Mouse (Mus musculus): ENCODE measurements around the gene Slc12a7.
"Not testable (repeated sequence)": the region's sequence is repeated elsewhere in the genome, so short reads cannot be mapped to it uniquely, and the experiment has no call there.

Gene Slc12a7
- long read RNA-seq, experiment 1, full-length matches to known transcripts, result 1 of 5 reads
- long read RNA-seq, experiment 1, partial matches to known transcripts, result 1 of 5 reads
- long read RNA-seq, experiment 1, other reads (novel, unspliced or antisense), result 3 of 5 reads
- long read RNA-seq, experiment 2, full-length matches to known transcripts, result 1 of 6 reads
- long read RNA-seq, experiment 2, partial matches to known transcripts, result 3 of 6 reads
- long read RNA-seq, experiment 2, other reads (novel, unspliced or antisense), result 2 of 6 reads

- intact Hi-C loops (cut with DNase I), result no loop called here
Observed at GRCm38 (mm10) chr13:73732742-73733700, at the start of gene Slc12a7. Gene Slc12a7, plus strand, starts transcription at chr13:73733094.

DNA sequence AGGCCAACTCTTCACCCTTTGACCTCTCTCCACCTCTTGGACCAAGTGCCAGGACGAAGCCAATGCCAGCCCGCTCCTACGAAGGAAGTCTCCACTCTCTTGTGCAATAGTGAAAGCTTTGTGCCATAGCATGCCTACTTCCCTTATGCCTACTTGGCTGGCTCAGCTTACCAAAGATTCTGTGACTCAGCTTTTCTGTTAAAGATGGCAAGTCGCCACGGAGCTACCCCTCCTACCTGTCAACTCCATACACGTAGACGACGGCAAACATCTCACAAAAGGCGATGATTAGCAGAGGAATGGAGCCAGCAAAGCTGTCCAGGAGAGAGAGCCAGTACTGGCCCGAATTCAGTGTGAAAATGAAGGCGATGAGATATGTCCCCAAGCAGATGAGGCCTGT, 49.2 kb upstream of the Slc12a7 start:
- intact Hi-C loops (cut with DNase I), result no loop called here

GRCm38 (mm10) chr13:73684412-73684811, 48.5 kb upstream of the Slc12a7 start:
- intact Hi-C loops (cut with DNase I), result no loop called here

DNA sequence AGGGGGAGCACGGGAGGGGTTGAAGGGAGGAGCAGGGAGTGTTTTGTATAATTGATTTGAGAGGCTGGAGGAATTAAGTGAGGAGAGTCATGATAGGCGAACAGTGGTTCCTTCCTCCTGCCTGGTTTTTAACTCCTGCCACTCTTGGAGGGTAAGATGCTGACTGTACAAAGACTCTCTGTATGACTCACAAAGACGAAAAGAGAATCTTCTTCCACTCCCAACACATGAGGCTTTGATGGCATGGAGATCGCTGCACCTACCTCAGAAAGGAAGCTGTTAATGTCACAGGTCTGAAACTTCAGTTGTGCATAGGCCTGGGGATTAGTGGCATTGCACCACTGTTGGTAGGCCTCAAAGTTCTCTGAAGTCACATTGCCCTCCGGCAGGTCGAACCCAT, 47.4 kb upstream of the Slc12a7 start:
- intact Hi-C loops (cut with DNase I), result no loop called here

GRCm38 (mm10) chr13:73687601-73688000, 45.3 kb upstream of the Slc12a7 start:
- intact Hi-C loops (cut with DNase I), result no loop called here

- intact Hi-C loops (cut with DNase I), result no loop called here
Observed at GRCm38 (mm10) chr13:73688934-73689333, 44.0 kb upstream of the Slc12a7 start.

- intact Hi-C loops (cut with DNase I), result loop anchor here (2.0 kb wide), 1 partner anchor 46 kb away; no protein-coding TSS in a partner anchor
Observed at GRCm38 (mm10) chr13:73692249-73692868, 40.5 kb upstream of the Slc12a7 start.

- intact Hi-C loops (cut with DNase I), result loop anchor here (2.0 kb wide), 1 partner anchor 47 kb away; no protein-coding TSS in a partner anchor
Observed at GRCm38 (mm10) chr13:73693333-73693732, 39.6 kb upstream of the Slc12a7 start.

- intact Hi-C loops (cut with DNase I), result loop anchor here (5.0 kb wide), 1 partner anchor 183 kb away; no protein-coding TSS in a partner anchor
Observed at GRCm38 (mm10) chr13:73694972-73695371, 37.9 kb upstream of the Slc12a7 start.

- intact Hi-C loops (cut with DNase I), result loop anchor here (5.0 kb wide), 1 partner anchor 184 kb away; no protein-coding TSS in a partner anchor
Observed at GRCm38 (mm10) chr13:73696529-73696928, 36.4 kb upstream of the Slc12a7 start.

DNA sequence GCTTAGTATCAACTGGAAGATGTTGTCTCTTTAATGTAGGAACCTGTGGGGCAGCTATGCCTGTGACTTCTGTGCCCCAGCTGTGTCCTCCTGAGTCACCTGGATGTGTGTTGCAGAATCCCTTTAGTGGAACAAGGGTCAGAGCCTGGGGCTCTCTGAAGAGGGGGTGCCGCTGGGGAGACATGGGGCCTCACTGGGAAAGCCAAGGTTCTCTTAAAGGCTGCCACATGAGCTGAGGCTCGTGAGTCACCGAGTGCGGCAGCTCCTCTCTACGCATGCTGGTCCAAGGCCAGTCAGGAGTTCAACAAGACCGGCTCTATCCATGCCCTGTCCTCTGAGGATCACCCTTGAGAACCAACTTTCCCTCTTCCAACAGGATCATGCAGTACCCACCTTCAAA, 33.2 kb upstream of the Slc12a7 start:
- intact Hi-C loops (cut with DNase I), result loop anchor here (5.0 kb wide), 1 partner anchor 187 kb away; no protein-coding TSS in a partner anchor

DNA sequence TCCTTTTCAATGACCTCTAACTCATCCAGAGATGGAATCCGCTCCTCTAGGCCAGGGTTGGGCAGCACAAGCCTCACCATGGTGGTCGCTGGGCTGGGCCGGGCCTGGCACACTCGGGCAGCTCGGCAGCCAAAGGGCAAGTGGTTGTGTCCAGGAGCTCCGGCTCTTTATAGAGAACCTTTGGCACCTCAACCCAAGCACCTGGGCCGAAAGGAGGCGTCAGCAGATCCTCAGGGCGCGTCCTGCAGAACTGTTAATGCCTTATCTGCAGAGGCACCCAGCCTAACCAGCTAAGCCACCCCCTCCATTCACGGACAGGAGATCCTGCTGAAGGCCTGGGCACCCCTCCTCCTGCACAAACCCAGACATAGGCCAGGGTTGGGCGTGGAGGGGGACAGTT, 32.3 kb upstream of the Slc12a7 start:
- intact Hi-C loops (cut with DNase I), result no loop called here

- intact Hi-C loops (cut with DNase I), result no loop called here
Observed at GRCm38 (mm10) chr13:73701161-73701883, 31.6 kb upstream of the Slc12a7 start.

DNA sequence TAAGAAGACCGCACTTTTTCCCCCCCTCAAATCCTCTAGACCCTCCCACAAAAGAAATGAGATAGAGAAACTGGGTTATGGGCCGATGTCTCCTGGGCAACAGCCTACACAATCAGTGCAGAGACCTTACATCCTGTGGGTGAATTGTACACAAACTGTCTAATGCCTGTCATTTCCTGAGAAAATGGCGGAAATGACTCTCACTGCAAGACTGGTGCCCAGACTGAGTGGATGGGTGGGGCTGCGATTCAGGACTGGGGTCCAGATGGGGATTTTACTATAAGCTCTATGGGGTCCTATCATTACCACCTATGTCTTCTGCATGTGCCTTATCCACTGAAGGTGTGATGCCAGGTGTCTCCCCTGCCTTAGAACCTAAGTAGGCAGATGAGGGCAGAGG, 30.1 kb upstream of the Slc12a7 start:
- intact Hi-C loops (cut with DNase I), result no loop called here

- intact Hi-C loops (cut with DNase I), result not testable (repeated sequence)
Observed at GRCm38 (mm10) chr13:73703486-73703885, 29.4 kb upstream of the Slc12a7 start.

DNA sequence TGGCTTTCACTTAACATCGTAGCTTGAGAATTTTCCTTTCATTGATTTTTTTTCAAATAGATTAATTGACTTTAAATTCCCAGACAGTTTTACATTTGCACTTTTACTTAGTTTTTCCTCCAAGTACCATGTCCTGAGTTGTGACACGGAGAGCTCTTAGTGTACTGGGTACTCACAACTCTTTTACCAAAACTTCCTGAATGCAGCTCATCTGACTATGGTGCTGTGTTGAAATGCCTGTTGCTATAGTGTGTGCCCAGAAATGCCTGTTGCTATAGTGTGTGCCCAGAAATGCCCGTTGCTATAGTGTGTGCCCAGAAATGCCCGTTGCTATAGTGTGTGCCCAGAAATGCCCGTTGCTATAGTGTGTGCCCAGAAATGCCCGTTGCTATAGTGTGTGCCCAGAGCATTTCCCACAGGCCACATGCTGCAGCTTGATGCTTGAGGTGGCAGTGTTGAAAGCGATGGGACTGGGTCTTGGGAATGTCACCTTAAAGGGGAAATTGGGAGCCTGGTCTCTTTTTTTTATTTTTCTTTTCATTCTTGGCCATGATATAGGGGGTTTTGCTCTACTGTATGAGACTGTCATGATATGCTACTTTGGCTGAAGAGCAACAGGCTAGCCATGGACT, 28.1 kb upstream of the Slc12a7 start, which contains the start of gene Slc6a19:
Slc6a19 (minus strand) TSS at position 172 of the 632 bp plus-strand sequence.
- intact Hi-C loops (cut with DNase I), result no loop called here

- intact Hi-C loops (cut with DNase I), result no loop called here
Observed at GRCm38 (mm10) chr13:73709491-73709890, 23.4 kb upstream of the Slc12a7 start.

GRCm38 (mm10) chr13:73711221-73711620, 21.7 kb upstream of the Slc12a7 start:
- intact Hi-C loops (cut with DNase I), result loop anchor here (5.0 kb wide), 1 partner anchor 64 kb away; no protein-coding TSS in a partner anchor

GRCm38 (mm10) chr13:73711803-73712202, 21.1 kb upstream of the Slc12a7 start:
- intact Hi-C loops (cut with DNase I), result loop anchor here (5.0 kb wide), 1 partner anchor 65 kb away; no protein-coding TSS in a partner anchor

- intact Hi-C loops (cut with DNase I), result loop anchor here (5.0 kb wide), 1 partner anchor 65 kb away; no protein-coding TSS in a partner anchor
Observed at GRCm38 (mm10) chr13:73712228-73712627, 20.7 kb upstream of the Slc12a7 start.

All from adrenal gland (tissue).